Mouse (Mus musculus): ENCODE measurements around the gene Car15. TPM values are rescaled to one million over a fixed set of nuclear protein-coding genes. Genes with fewer than 3 reads are reported as not detected.

Gene Car15
- polyA plus RNA-seq, 1 experiment from 2014 or later = 2.3 TPM

- Histone ChIP-seq H3K27ac (no peak overlapping the region), H3K9me3 (no peaks in the 10 kb centered on the region), H3K27me3 (ENCODE audit: insufficient read depth, poor library complexity, severe bottlenecking) (peaks cover 94% of the 10 kb centered on the region), H3K36me3 (no peaks in the 10 kb centered on the region), H3K4me3 (peak overlapping the region; percentile 54), H3K4me1 (replicated peaks) (peaks cover 65% of the 10 kb centered on the region)
- 11% methylated on average over 7 of the region's 7 CpGs for WGBS
- no peak for DNase-seq (ENCODE audit: low spot score)
Measured at GRCm38 (mm10) chr16:17804982-17805381, 33.2 kb downstream of the Car15 start.

GRCm38 (mm10) chr16:17804449-17804912, 33.7 kb downstream of the Car15 start:
- Histone ChIP-seq H3K36me3 (no peaks in the 10 kb centered on the region), H3K27ac (0 out of 2 replicates have a peak overlapping the region, but pooled peaks have one; percentile 3), H3K27me3 (ENCODE audit: insufficient read depth, poor library complexity, severe bottlenecking) (peaks cover 94% of the 10 kb centered on the region), H3K4me1 (replicated peaks) (peaks cover 60% of the 10 kb centered on the region), H3K9me3 (no peaks in the 10 kb centered on the region), H3K4me3 (peak overlapping the region; percentile 54)
- WGBS = 1% methylated on average over 33 of the region's 33 CpGs
- peak; percentile 77 for DNase-seq (ENCODE audit: low spot score)

- WGBS = 11% methylated on average over 33 of the region's 33 CpGs
- peak; percentile 39 for DNase-seq (ENCODE audit: low spot score)
- Histone ChIP-seq H3K27me3 (ENCODE audit: insufficient read depth, poor library complexity, severe bottlenecking) (peaks cover 95% of the 10 kb centered on the region), H3K36me3 (no peaks in the 10 kb centered on the region), H3K27ac (0 out of 2 replicates have a peak overlapping the region, but pooled peaks have one; percentile 3), H3K4me3 (peak overlapping the region; percentile 54), H3K4me1 (replicated peaks) (peaks cover 59% of the 10 kb centered on the region), H3K9me3 (no peaks in the 10 kb centered on the region)
Measured at GRCm38 (mm10) chr16:17803675-17804448, 34.3 kb downstream of the Car15 start.

- H3K4me3 ChIP-seq = peak overlapping the region; percentile 54
- WGBS = 2% methylated on average over 83 of the region's 83 CpGs
- H3K27me3 ChIP-seq (ENCODE audit: insufficient read depth, poor library complexity, severe bottlenecking) = peaks cover 96% of the 10 kb centered on the region
- DNase-seq (ENCODE audit: low spot score) = peak; percentile 58
- no peaks in the 10 kb centered on the region for H3K9me3 ChIP-seq
- H3K27ac ChIP-seq = peak overlapping the region; percentile 5; the same call in 1 of the 2 replicates
- H3K36me3 ChIP-seq = no peaks in the 10 kb centered on the region
- H3K4me1 ChIP-seq (replicated peaks) = peaks cover 67% of the 10 kb centered on the region
Measured at GRCm38 (mm10) chr16:17802839-17803674, 35.1 kb downstream of the Car15 start.

GRCm38 (mm10) chr16:17802456-17802838, 35.7 kb downstream of the Car15 start:
- Histone ChIP-seq H3K4me3 (peak overlapping the region; percentile 54), H3K36me3 (no peaks in the 10 kb centered on the region), H3K9me3 (no peaks in the 10 kb centered on the region), H3K27ac (0 out of 2 replicates have a peak overlapping the region, but pooled peaks have one; percentile 5), H3K27me3 (ENCODE audit: insufficient read depth, poor library complexity, severe bottlenecking) (peaks cover 97% of the 10 kb centered on the region), H3K4me1 (replicated peaks) (peaks cover 67% of the 10 kb centered on the region)
- 4% methylated on average over 18 of the region's 18 CpGs for WGBS
- no peak for DNase-seq (ENCODE audit: low spot score)

- H3K4me3 ChIP-seq = no peak overlapping the region
- no peaks in the 10 kb centered on the region for H3K9me3 ChIP-seq
- H3K36me3 ChIP-seq = no peaks in the 10 kb centered on the region
- H3K27me3 ChIP-seq (ENCODE audit: insufficient read depth, poor library complexity, severe bottlenecking) = peaks cover 100% of the 10 kb centered on the region
- peaks cover 67% of the 10 kb centered on the region for H3K4me1 ChIP-seq (replicated peaks)
- H3K27ac ChIP-seq = no peak overlapping the region
- WGBS = 4% methylated on average over 7 of the region's 7 CpGs
- DNase-seq (ENCODE audit: low spot score) = no peak
Measured at GRCm38 (mm10) chr16:17801777-17802455, 36.2 kb downstream of the Car15 start.

- H3K27me3 ChIP-seq (ENCODE audit: insufficient read depth, poor library complexity, severe bottlenecking) = peaks cover 100% of the 10 kb centered on the region
- no peak overlapping the region for H3K4me3 ChIP-seq
- H3K36me3 ChIP-seq = no peaks in the 10 kb centered on the region
- H3K9me3 ChIP-seq = no peaks in the 10 kb centered on the region
- no peak for DNase-seq (ENCODE audit: low spot score)
- peaks cover 53% of the 10 kb centered on the region for H3K4me1 ChIP-seq (replicated peaks)
- H3K27ac ChIP-seq = no peak overlapping the region
Measured at GRCm38 (mm10) chr16:17799584-17799983, 38.6 kb downstream of the Car15 start.

- Histone ChIP-seq H3K27ac (peak overlapping the region; percentile 86), H3K36me3 (peaks cover 6% of the 10 kb centered on the region; the same call in 1 of the 2 replicates), H3K4me3 (peak overlapping the region; percentile 63), H3K4me1 (replicated peaks) (peaks cover 43% of the 10 kb centered on the region), H3K27me3 (ENCODE audit: insufficient read depth, poor library complexity, severe bottlenecking) (peaks cover 100% of the 10 kb centered on the region), H3K9me3 (no peaks in the 10 kb centered on the region)
- DNase-seq (ENCODE audit: low spot score) = peak; percentile 76
- WGBS = 1% methylated on average over 42 of the region's 45 CpGs
Measured at GRCm38 (mm10) chr16:17798321-17799180, 39.6 kb downstream of the Car15 start.

GRCm38 (mm10) chr16:17797812-17798311, 40.3 kb downstream of the Car15 start:
- Histone ChIP-seq H3K4me3 (peak overlapping the region; percentile 63), H3K36me3 (peaks cover 12% of the 10 kb centered on the region), H3K4me1 (replicated peaks) (peaks cover 36% of the 10 kb centered on the region), H3K9me3 (no peaks in the 10 kb centered on the region), H3K27me3 (ENCODE audit: insufficient read depth, poor library complexity, severe bottlenecking) (peaks cover 96% of the 10 kb centered on the region), H3K27ac (peak overlapping the region; percentile 86)
- peak; percentile 59 for DNase-seq (ENCODE audit: low spot score)
- WGBS = 2% methylated on average over 29 of the region's 29 CpGs

GRCm38 (mm10) chr16:17796971-17797811, 41.0 kb downstream of the Car15 start, which contains the start of gene Scarf2:
TSS of gene Scarf2 (plus strand) at chr16:17797282.
- WGBS = under 1% methylated on average over 81 of the region's 81 CpGs
- peak within 1 kb of the TSS; percentile 86 for H3K27ac ChIP-seq

GRCm38 (mm10) chr16:17796519-17796918, 41.6 kb downstream of the Car15 start:
- peaks cover 83% of the 10 kb centered on the region for H3K27me3 ChIP-seq (ENCODE audit: insufficient read depth, poor library complexity, severe bottlenecking)
- peak overlapping the region; percentile 86 for H3K27ac ChIP-seq
- H3K4me3 ChIP-seq = peak overlapping the region; percentile 63
- H3K36me3 ChIP-seq = peaks cover 25% of the 10 kb centered on the region
- peaks cover 28% of the 10 kb centered on the region for H3K4me1 ChIP-seq (replicated peaks)
- no peak for DNase-seq (ENCODE audit: low spot score)
- no peaks in the 10 kb centered on the region for H3K9me3 ChIP-seq

More at GRCm38 (mm10) chr16:17796971-17797811, 41.0 kb downstream of the Car15 start, which contains the start of gene Scarf2:
- no peaks in the 10 kb centered on the region for H3K9me3 ChIP-seq
- H3K36me3 ChIP-seq = peaks cover 18% of the 10 kb centered on the region
- H3K27me3 ChIP-seq (ENCODE audit: insufficient read depth, poor library complexity, severe bottlenecking) = peaks cover 89% of the 10 kb centered on the region
- H3K4me1 ChIP-seq (replicated peaks) = peaks cover 29% of the 10 kb centered on the region
- peak within 1 kb of the TSS; percentile 63 for H3K4me3 ChIP-seq
- DNase-seq (ENCODE audit: low spot score) = peak; percentile 66
